Mouse (Mus musculus): ENCODE data around the gene Sort1. TPM values are rescaled to one million over a fixed set of nuclear protein-coding genes. Genes with fewer than 3 reads are reported as not detected.
A peak's percentile ranks its signal among the peaks of the same experiment; 100 is the strongest.

The Sort1 gene
- polyA plus RNA-seq, 1 experiment from 2014 or later: 19.4 TPM

GRCm38 (mm10) chr3:108294398-108294797 is 10.5 kb downstream of the Sort1 start:
- no peak for ATAC-seq (ENCODE audit: low read depth)
- H3K4me1 ChIP-seq (ENCODE audit: control insufficient read depth, insufficient read depth, low read length): peaks cover 37% of the 10 kb centered on the region
- H3K4me2 ChIP-seq (ENCODE audit: low read depth, low read length): no peak overlapping the region
- H3K27ac ChIP-seq (ENCODE audit: low read depth, low read length): no peak overlapping the region
- no peaks in the 10 kb centered on the region for H3K9me3 ChIP-seq (ENCODE audit: control insufficient read depth, low read length)
- H3K9ac ChIP-seq (replicated peaks; ENCODE audit: low read depth, low read length): no peak overlapping the region
- H3K27me3 ChIP-seq (ENCODE audit: control insufficient read depth, insufficient read depth, low read length): no peaks in the 10 kb centered on the region
- WGBS: 34% methylated on average over 2 of the region's 2 CpGs
- H3K36me3 ChIP-seq (ENCODE audit: control insufficient read depth, insufficient read depth, low read length): no peaks in the 10 kb centered on the region
- no peak overlapping the region for H3K4me3 ChIP-seq (ENCODE audit: low read depth, low read length)

GRCm38 (mm10) chr3:108295379-108296219 is 11.7 kb downstream of the Sort1 start:
- no peaks in the 10 kb centered on the region for H3K9me3 ChIP-seq (ENCODE audit: control insufficient read depth, low read length)
- H3K27ac ChIP-seq (ENCODE audit: low read depth, low read length): peak overlapping the region; percentile 60
- H3K36me3 ChIP-seq (ENCODE audit: control insufficient read depth, insufficient read depth, low read length): no peaks in the 10 kb centered on the region
- H3K4me3 ChIP-seq (ENCODE audit: low read depth, low read length): no peak overlapping the region
- H3K9ac ChIP-seq (replicated peaks; ENCODE audit: low read depth, low read length): peak overlapping the region; percentile 5; the same call in 1 of the 2 replicates
- peak; percentile 55; the same call in 1 of the 2 replicates for ATAC-seq (ENCODE audit: low read depth)
- WGBS: 28% methylated on average over 14 of the region's 14 CpGs
- no peaks in the 10 kb centered on the region for H3K27me3 ChIP-seq (ENCODE audit: control insufficient read depth, insufficient read depth, low read length)
- peaks cover 37% of the 10 kb centered on the region for H3K4me1 ChIP-seq (ENCODE audit: control insufficient read depth, insufficient read depth, low read length)
- peak overlapping the region; percentile 30 for H3K4me2 ChIP-seq (ENCODE audit: low read depth, low read length)

- Histone ChIP-seq H3K4me1 (ENCODE audit: control insufficient read depth, insufficient read depth, low read length) (peaks cover 33% of the 10 kb centered on the region), H3K4me3 (ENCODE audit: low read depth, low read length) (no peak overlapping the region), H3K9ac (replicated peaks; ENCODE audit: low read depth, low read length) (peak overlapping the region; percentile 5; the same call in 1 of the 2 replicates), H3K9me3 (ENCODE audit: control insufficient read depth, low read length) (no peaks in the 10 kb centered on the region), H3K27me3 (ENCODE audit: control insufficient read depth, insufficient read depth, low read length) (no peaks in the 10 kb centered on the region), H3K4me2 (ENCODE audit: low read depth, low read length) (peak overlapping the region; percentile 30), H3K27ac (ENCODE audit: low read depth, low read length) (peak overlapping the region; percentile 60), H3K36me3 (ENCODE audit: control insufficient read depth, insufficient read depth, low read length) (no peaks in the 10 kb centered on the region)
- peak; percentile 79; the same call in 1 of the 2 replicates for ATAC-seq (ENCODE audit: low read depth)
- 13% methylated on average over 14 of the region's 14 CpGs for whole genome bisulfite sequencing
These were observed 12.6 kb downstream of the Sort1 start for GRCm38 (mm10) chr3:108296220-108297049.

GRCm38 (mm10) chr3:108297050-108297419 is 13.2 kb downstream of the Sort1 start:
- Histone ChIP-seq H3K4me1 (ENCODE audit: control insufficient read depth, insufficient read depth, low read length) (peaks cover 33% of the 10 kb centered on the region), H3K9me3 (ENCODE audit: control insufficient read depth, low read length) (no peaks in the 10 kb centered on the region), H3K9ac (replicated peaks; ENCODE audit: low read depth, low read length) (no peak overlapping the region), H3K4me3 (ENCODE audit: low read depth, low read length) (no peak overlapping the region), H3K27ac (ENCODE audit: low read depth, low read length) (peak overlapping the region; percentile 60; the same call in 1 of the 2 replicates), H3K36me3 (ENCODE audit: control insufficient read depth, insufficient read depth, low read length) (no peaks in the 10 kb centered on the region; the same call in 1 of the 2 replicates), H3K4me2 (ENCODE audit: low read depth, low read length) (no peak overlapping the region), H3K27me3 (ENCODE audit: control insufficient read depth, insufficient read depth, low read length) (no peaks in the 10 kb centered on the region)
- 60% methylated on average over 7 of the region's 7 CpGs for whole genome bisulfite sequencing
- 0 out of 2 replicates have a peak, but pooled peaks have one; percentile 19 for ATAC-seq (ENCODE audit: low read depth)

- Histone ChIP-seq H3K4me1 (ENCODE audit: control insufficient read depth, insufficient read depth, low read length) (peaks cover 33% of the 10 kb centered on the region), H3K4me3 (ENCODE audit: low read depth, low read length) (no peak overlapping the region)
- 64% methylated on average over 7 of the region's 7 CpGs for WGBS
These were observed 14.0 kb downstream of the Sort1 start for GRCm38 (mm10) chr3:108297603-108298553.

GRCm38 (mm10) chr3:108300455-108301030 is 16.7 kb downstream of the Sort1 start:
- ATAC-seq (ENCODE audit: low read depth): no peak
- Histone ChIP-seq H3K4me3 (ENCODE audit: low read depth, low read length) (no peak overlapping the region), H3K27ac (ENCODE audit: low read depth, low read length) (no peak overlapping the region), H3K4me2 (ENCODE audit: low read depth, low read length) (no peak overlapping the region), H3K9me3 (ENCODE audit: control insufficient read depth, low read length) (no peaks in the 10 kb centered on the region), H3K4me1 (ENCODE audit: control insufficient read depth, insufficient read depth, low read length) (peaks cover 24% of the 10 kb centered on the region), H3K27me3 (ENCODE audit: control insufficient read depth, insufficient read depth, low read length) (no peaks in the 10 kb centered on the region), H3K9ac (replicated peaks; ENCODE audit: low read depth, low read length) (no peak overlapping the region), H3K36me3 (ENCODE audit: control insufficient read depth, insufficient read depth, low read length) (no peaks in the 10 kb centered on the region; the same call in 1 of the 2 replicates)
- 85% methylated on average over 6 of the region's 6 CpGs for WGBS

More at GRCm38 (mm10) chr3:108297603-108298553, 14.0 kb downstream of the Sort1 start:
- ATAC-seq (ENCODE audit: low read depth): no peak
- H3K9me3 ChIP-seq (ENCODE audit: control insufficient read depth, low read length): no peaks in the 10 kb centered on the region
- no peaks in the 10 kb centered on the region; the same call in 1 of the 2 replicates for H3K36me3 ChIP-seq (ENCODE audit: control insufficient read depth, insufficient read depth, low read length)
- no peak overlapping the region for H3K27ac ChIP-seq (ENCODE audit: low read depth, low read length)
- no peak overlapping the region for H3K9ac ChIP-seq (replicated peaks; ENCODE audit: low read depth, low read length)
- H3K27me3 ChIP-seq (ENCODE audit: control insufficient read depth, insufficient read depth, low read length): no peaks in the 10 kb centered on the region
- H3K4me2 ChIP-seq (ENCODE audit: low read depth, low read length): no peak overlapping the region

GRCm38 (mm10) chr3:108303683-108304082 is 19.8 kb downstream of the Sort1 start:
- Histone ChIP-seq H3K9me3 (ENCODE audit: control insufficient read depth, low read length) (no peaks in the 10 kb centered on the region), H3K27me3 (ENCODE audit: control insufficient read depth, insufficient read depth, low read length) (no peaks in the 10 kb centered on the region), H3K4me1 (ENCODE audit: control insufficient read depth, insufficient read depth, low read length) (peaks cover 6% of the 10 kb centered on the region), H3K4me3 (ENCODE audit: low read depth, low read length) (no peak overlapping the region), H3K4me2 (ENCODE audit: low read depth, low read length) (no peak overlapping the region), H3K9ac (replicated peaks; ENCODE audit: low read depth, low read length) (no peak overlapping the region), H3K36me3 (ENCODE audit: control insufficient read depth, insufficient read depth, low read length) (no peaks in the 10 kb centered on the region; the same call in 1 of the 2 replicates), H3K27ac (ENCODE audit: low read depth, low read length) (no peak overlapping the region)
- no peak for ATAC-seq (ENCODE audit: low read depth)
- WGBS: 90% methylated on average over 8 of the region's 8 CpGs

GRCm38 (mm10) chr3:108304747-108305146 is 20.9 kb downstream of the Sort1 start:
- WGBS: 88% methylated on average over 4 of the region's 4 CpGs

More at GRCm38 (mm10) chr3:108304747-108305146, 20.9 kb downstream of the Sort1 start:
- H3K4me1 ChIP-seq (ENCODE audit: control insufficient read depth, insufficient read depth, low read length): peaks cover 6% of the 10 kb centered on the region
- H3K4me3 ChIP-seq (ENCODE audit: low read depth, low read length): no peak overlapping the region
- H3K9me3 ChIP-seq (ENCODE audit: control insufficient read depth, low read length): no peaks in the 10 kb centered on the region
- no peak for ATAC-seq (ENCODE audit: low read depth)
- H3K27ac ChIP-seq (ENCODE audit: low read depth, low read length): no peak overlapping the region
- H3K27me3 ChIP-seq (ENCODE audit: control insufficient read depth, insufficient read depth, low read length): no peaks in the 10 kb centered on the region
- H3K4me2 ChIP-seq (ENCODE audit: low read depth, low read length): no peak overlapping the region
- no peaks in the 10 kb centered on the region; the same call in 1 of the 2 replicates for H3K36me3 ChIP-seq (ENCODE audit: control insufficient read depth, insufficient read depth, low read length)
- H3K9ac ChIP-seq (replicated peaks; ENCODE audit: low read depth, low read length): no peak overlapping the region
